Mouse (Mus musculus) heart, embryonic 13.5 days (tissue): ENCODE measurements around the gene Ndufs6. TPM values are rescaled to one million over a fixed set of nuclear protein-coding genes. Genes with fewer than 3 reads are reported as not detected.

ENCODE experiments used
- ATAC-seq: fragments of 200-750 bp; cut with Nextera tagmentation; 2 replicates; pipeline ENCODE4 v1.8.0; 2017; ENCODE audit warnings: moderate TSS enrichment; ENCODE audit not compliant: insufficient number of reproducible peaks, low FRiP score, low TSS enrichment; ENCODE audit errors: extremely low read depth
- H3K27ac ChIP-seq: fragments of 300-500 bp; sonication (generic); replicated peaks from 2 replicates; pipeline ENCODE4 v1.5.1; 2015; ENCODE audit warnings: moderate library complexity, mild to moderate bottlenecking, inconsistent platforms
- H3K27me3 ChIP-seq: fragments of 300-500 bp; sonication (generic); replicated peaks from 2 replicates; pipeline ENCODE4 v1.6.1; 2015; ENCODE audit warnings: mild to moderate bottlenecking, inconsistent platforms
- H3K36me3 ChIP-seq: fragments of 300-500 bp; sonication (generic); 2 replicates; pipeline ENCODE4 v1.6.1; 2015; ENCODE audit warnings: mild to moderate bottlenecking, inconsistent platforms
- H3K4me1 ChIP-seq: fragments of 300-500 bp; sonication (generic); 2 replicates; pipeline ENCODE4 v1.6.1; 2015; ENCODE audit warnings: inconsistent platforms
- H3K4me2 ChIP-seq: fragments of 300-500 bp; sonication (generic); 2 replicates; pipeline ENCODE4 v1.6.1; 2015; ENCODE audit warnings: inconsistent platforms, mild to moderate bottlenecking, moderate library complexity
- H3K4me3 ChIP-seq: fragments of 300-500 bp; sonication (generic); 2 replicates; pipeline ENCODE4 v1.5.1; 2015; ENCODE audit warnings: moderate library complexity, mild to moderate bottlenecking, inconsistent platforms
- H3K9ac ChIP-seq: fragments of 300-500 bp; sonication (generic); 2 replicates; pipeline ENCODE4 v1.6.1; 2015; ENCODE audit warnings: inconsistent platforms, mild to moderate bottlenecking, moderate library complexity
- H3K9me3 ChIP-seq: fragments of 300-500 bp; sonication (generic); 2 replicates; pipeline ENCODE4 v1.6.1; 2016; ENCODE audit warnings: inconsistent platforms
- WGBS: fragments of 180-500 bp; shearing (Covaris S2); methylation state at CpG from one replicate; pipeline ENCODE4 v1.1.7; 2015; ENCODE audit warnings: mixed read lengths; 5-methylcytosine and 5-hydroxymethylcytosine counted together
- polyA plus RNA-seq: library from polyadenylated mRNA; unstranded; fragments of >200 nt; fragmentation: Nextera tagmentation; extraction: Ambion mirVana; gene quantifications from 2 replicates; pipeline ENCODE4 v1.2.1, GENCODE M21; 2015

Ndufs6 gene
- polyA plus RNA-seq, 1 experiment from 2014 or later, result 642 TPM

DNA sequence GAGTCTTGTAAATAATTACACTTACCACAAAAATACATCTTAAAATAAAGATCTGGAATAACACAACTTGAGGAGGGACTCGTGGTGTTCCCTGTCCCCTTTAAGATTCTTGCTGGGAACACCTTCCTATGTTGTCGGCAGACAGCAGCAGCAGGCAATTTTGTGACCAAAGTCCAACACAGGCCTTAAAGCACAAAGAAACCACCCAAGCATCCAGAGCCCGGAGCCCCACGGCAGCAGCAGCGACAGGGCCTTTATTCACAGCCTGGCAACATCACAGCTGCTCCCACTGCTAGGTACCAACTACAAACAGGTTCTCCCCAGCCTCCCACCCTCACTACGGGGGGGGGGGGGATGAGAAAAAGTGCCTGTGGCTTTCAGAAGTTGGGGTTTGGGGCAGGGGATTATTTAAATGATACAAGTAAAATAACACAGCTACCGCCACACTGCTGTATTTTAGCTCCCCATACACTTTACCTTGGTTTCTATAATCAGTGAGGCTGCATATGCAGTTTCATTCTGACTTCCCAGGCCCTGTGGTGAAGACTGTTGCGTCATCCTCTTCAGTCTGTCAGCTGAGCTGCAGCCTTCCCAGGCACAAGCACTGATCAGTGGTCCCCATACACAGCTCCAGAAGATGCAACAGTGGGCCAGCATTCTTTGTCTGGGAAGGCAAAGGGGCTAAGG lies 22.8 kb downstream of the Ndufs6 start:
- Histone ChIP-seq H3K27ac (peak overlapping the region; percentile 73), H3K4me3 (no peak overlapping the region), H3K27me3 (peaks cover 35% of the 10 kb centered on the region), H3K4me1 (peaks cover 53% of the 10 kb centered on the region), H3K9ac (peak overlapping the region; percentile 44; the same call in 1 of the 2 replicates), H3K4me2 (no peak overlapping the region), H3K9me3 (no peaks in the 10 kb centered on the region), H3K36me3 (no peaks in the 10 kb centered on the region)
- ATAC-seq, result no peak
- WGBS, result 52% methylated on average over 8 of the region's 8 CpGs

DNA sequence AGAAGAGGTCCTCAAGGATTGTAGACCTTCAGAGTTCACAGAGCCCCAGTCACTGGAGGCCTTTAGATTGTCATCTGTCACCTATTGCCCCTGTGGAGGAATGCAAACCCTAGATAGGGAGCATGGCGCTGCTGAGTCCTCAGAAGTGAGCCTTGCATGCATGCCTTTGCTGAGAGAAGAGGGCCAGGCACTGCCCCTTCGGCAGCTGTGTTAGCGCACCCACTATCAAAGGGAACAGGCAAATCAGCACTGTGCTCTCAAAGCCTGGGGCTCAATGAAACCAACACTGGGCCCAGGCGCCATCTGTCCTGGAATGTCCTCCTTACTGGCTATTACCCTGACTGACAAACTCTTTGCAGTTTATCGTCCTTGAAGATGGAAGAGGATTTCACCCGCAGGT lies 23.6 kb downstream of the Ndufs6 start:
- WGBS, result 33% methylated on average over 6 of the region's 6 CpGs
- H3K4me2 ChIP-seq, result no peak overlapping the region
- peaks cover 57% of the 10 kb centered on the region for H3K4me1 ChIP-seq
- peak overlapping the region; percentile 73 for H3K27ac ChIP-seq
- H3K27me3 ChIP-seq, result peaks cover 31% of the 10 kb centered on the region
- H3K36me3 ChIP-seq, result no peaks in the 10 kb centered on the region
- 0 out of 2 replicates have a peak overlapping the region, but pooled peaks have one; percentile 3 for H3K9ac ChIP-seq
- H3K9me3 ChIP-seq, result no peaks in the 10 kb centered on the region
- no peak for ATAC-seq
- H3K4me3 ChIP-seq, result no peak overlapping the region

DNA sequence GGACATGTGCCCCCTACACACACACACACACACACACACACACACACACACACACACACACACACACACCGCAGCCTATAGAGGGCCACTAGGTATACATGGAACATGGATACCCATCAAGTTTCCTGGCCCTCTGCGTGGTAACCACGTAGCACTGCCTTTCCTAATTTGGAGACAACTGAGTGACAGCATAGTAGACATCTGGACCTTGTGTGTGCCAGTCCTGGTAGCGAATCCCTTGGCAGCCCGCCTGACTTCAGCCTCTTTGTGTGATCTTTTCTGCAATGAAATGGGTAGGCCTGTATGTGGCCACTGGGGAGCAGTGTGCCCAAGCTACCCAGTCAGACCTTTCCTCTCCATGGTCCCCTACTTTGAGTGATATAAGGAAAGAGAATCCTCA lies 29.0 kb downstream of the Ndufs6 start:
- no peaks in the 10 kb centered on the region for H3K36me3 ChIP-seq
- H3K9ac ChIP-seq, result peak overlapping the region; percentile 41; the same call in 1 of the 2 replicates
- peak overlapping the region; percentile 89 for H3K27ac ChIP-seq
- 0 out of 2 replicates have a peak, but pooled peaks cover 6% of the 10 kb centered on the region for H3K9me3 ChIP-seq
- H3K4me1 ChIP-seq, result peaks cover 52% of the 10 kb centered on the region
- peaks cover 10% of the 10 kb centered on the region; the same call in 1 of the 2 replicates for H3K27me3 ChIP-seq
- no peak overlapping the region for H3K4me3 ChIP-seq
- 61% methylated on average over 5 of the region's 5 CpGs for WGBS
- ATAC-seq, result no peak
- no peak overlapping the region for H3K4me2 ChIP-seq

DNA sequence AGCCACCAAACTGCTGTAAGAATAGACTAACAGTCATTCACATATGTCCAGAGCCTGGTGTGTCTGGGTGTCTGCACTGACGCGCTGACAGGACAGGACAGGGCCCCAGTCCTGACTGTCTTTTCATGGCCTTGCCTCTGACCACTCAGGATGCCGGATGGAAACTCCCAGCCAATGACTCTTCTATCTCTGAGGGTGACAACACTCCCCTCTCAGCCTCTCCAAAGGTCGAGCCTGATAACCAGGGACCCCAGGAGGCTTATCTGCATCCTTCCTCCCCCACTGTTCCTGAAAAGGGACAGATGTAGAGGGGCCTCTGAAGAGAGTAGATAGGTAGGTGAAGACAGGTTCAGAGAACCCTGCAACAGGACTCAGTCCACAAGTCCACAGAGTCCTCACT lies 29.6 kb downstream of the Ndufs6 start:
- Histone ChIP-seq H3K4me3 (no peak overlapping the region), H3K4me1 (peaks cover 46% of the 10 kb centered on the region), H3K4me2 (no peak overlapping the region; the same call in 1 of the 2 replicates), H3K36me3 (no peaks in the 10 kb centered on the region), H3K9ac (no peak overlapping the region), H3K27ac (peak overlapping the region; percentile 89), H3K9me3 (0 out of 2 replicates have a peak, but pooled peaks cover 6% of the 10 kb centered on the region), H3K27me3 (peaks cover 10% of the 10 kb centered on the region; the same call in 1 of the 2 replicates)
- 8% methylated on average over 4 of the region's 4 CpGs for WGBS
- peak; percentile 86 for ATAC-seq

DNA sequence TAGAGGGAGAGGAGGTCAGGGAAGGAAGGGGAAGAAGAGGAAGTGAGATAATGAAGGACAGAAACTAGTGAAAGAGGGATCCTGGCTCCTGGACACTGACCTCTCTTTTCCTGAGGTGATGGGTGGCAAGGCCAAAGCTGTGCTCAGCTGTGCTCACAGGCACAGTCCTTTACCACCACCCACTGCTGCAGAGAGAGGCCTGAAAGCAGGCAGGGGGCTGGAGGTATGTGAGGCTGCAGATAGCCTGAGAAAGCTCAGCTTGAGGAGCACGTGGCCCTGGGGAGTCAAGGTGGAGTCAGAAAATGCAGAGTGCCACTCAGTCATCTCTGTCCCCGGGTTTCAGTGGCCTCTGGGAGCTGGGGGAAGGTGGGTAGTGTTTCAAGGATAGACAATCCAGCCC lies 37.2 kb downstream of the Ndufs6 start:
- Histone ChIP-seq H3K36me3 (no peaks in the 10 kb centered on the region), H3K4me1 (peaks cover 39% of the 10 kb centered on the region), H3K9ac (peak overlapping the region; percentile 42; the same call in 1 of the 2 replicates), H3K27me3 (no peaks in the 10 kb centered on the region), H3K4me3 (no peak overlapping the region), H3K4me2 (no peak overlapping the region), H3K9me3 (0 out of 2 replicates have a peak, but pooled peaks cover 6% of the 10 kb centered on the region), H3K27ac (peak overlapping the region; percentile 83)
- 13% methylated on average over 2 of the region's 2 CpGs for WGBS
- ATAC-seq, result no peak; the same call in 1 of the 2 replicates

DNA sequence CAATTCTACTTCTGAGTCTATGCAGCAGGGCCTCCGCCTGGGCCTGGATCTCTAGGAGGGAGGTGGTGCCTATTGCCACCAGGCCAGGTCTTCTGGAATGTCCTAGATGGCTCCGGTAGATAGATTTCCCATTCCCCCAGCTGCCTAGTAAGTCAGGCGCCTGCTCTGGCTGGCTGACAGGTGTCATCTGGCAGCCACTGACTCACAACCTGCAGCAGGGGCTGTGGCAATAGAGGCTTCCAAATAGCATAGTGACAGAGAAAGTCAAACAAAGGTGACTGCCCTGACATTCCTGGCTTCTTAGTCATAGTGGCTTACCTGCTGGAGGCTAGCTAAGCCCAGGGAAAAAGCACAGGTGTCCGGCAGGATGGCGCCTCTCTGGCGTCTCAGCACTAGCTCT lies 38.1 kb downstream of the Ndufs6 start:
- Histone ChIP-seq H3K4me2 (no peak overlapping the region), H3K4me1 (peaks cover 39% of the 10 kb centered on the region)
- 70% methylated on average over 6 of the region's 6 CpGs for WGBS

DNA sequence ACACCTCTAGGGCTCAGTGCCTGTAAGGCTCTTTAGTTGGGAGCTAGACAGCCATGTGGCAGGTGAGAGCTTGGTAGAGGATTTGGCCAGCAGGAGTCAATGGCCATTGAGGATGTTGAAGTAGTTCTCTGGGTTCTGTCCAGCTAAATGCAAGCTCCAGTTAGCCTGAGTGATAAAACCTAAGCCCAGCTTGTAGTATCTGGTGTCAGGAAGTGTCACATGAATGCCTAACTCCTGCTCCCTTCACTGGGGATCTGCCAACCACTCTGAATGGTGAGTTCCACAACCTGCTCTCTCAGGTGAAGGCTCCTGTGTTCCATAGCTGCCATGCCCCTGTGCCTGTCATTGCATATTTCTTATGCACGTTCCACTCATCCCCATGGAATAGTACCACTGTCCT lies 44.8 kb downstream of the Ndufs6 start:
- no peak for ATAC-seq
- H3K4me3 ChIP-seq, result no peak overlapping the region
- no peak overlapping the region for H3K27ac ChIP-seq
- H3K4me1 ChIP-seq, result peaks cover 45% of the 10 kb centered on the region
- H3K9me3 ChIP-seq, result no peaks in the 10 kb centered on the region
- H3K27me3 ChIP-seq, result no peaks in the 10 kb centered on the region
- H3K36me3 ChIP-seq, result no peaks in the 10 kb centered on the region
- 68% methylated on average over 1 of the region's 1 CpGs for WGBS
- H3K9ac ChIP-seq, result no peak overlapping the region
- no peak overlapping the region for H3K4me2 ChIP-seq

More for the DNA sequence above, 38.1 kb downstream of the Ndufs6 start:
- ATAC-seq, result no peak
- H3K36me3 ChIP-seq, result no peaks in the 10 kb centered on the region
- H3K9me3 ChIP-seq, result 0 out of 2 replicates have a peak, but pooled peaks cover 6% of the 10 kb centered on the region
- no peaks in the 10 kb centered on the region for H3K27me3 ChIP-seq
- peak overlapping the region; percentile 59; the same call in 1 of the 2 replicates for H3K9ac ChIP-seq
- H3K4me3 ChIP-seq, result no peak overlapping the region
- H3K27ac ChIP-seq, result peak overlapping the region; percentile 83

DNA sequence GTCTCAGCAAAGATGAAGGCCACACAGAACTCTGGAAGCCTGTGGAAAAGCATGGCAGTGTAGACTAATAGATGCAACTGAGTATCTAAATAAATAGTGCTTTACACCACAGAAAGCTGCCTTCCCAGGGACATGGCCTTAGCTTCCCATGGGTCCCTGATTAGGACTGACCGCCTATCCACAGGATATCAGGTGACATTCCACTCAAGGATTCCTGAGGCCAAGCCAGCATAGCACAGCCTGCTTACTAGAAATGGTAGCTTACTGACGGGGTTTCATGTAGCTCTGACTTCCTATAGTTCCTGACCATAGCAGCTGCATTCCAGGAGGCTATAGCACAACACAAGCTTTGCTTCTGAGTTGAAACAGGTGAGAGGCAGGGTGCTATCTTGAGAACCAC lies 45.9 kb downstream of the Ndufs6 start:
- peaks cover 45% of the 10 kb centered on the region for H3K4me1 ChIP-seq
- H3K9ac ChIP-seq, result no peak overlapping the region
- ATAC-seq, result no peak
- H3K4me3 ChIP-seq, result no peak overlapping the region
- H3K27me3 ChIP-seq, result no peaks in the 10 kb centered on the region
- WGBS, result 31% methylated on average over 2 of the region's 2 CpGs
- H3K4me2 ChIP-seq, result no peak overlapping the region
- peak overlapping the region; percentile 48 for H3K27ac ChIP-seq
- H3K36me3 ChIP-seq, result no peaks in the 10 kb centered on the region
- H3K9me3 ChIP-seq, result no peaks in the 10 kb centered on the region

DNA sequence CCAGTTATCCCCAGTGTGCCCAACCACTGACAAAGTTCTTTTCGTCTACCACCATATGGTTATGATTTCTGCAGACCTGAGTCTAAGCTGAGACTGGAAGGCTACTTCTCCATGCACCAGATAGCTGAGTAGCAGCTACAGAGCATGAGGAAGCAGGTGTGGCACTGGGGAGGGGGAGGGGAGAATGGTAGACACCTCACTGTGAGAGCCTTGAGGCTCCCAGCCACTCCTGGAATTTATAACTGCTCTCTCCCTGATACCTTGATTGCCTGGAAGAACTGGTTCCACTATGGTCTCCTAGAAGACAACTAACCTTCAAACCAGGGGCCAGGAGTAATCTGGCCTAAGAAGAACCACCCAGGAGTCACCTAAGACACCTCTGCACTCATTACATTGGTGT lies 49.1 kb downstream of the Ndufs6 start:
- Histone ChIP-seq H3K9ac (no peak overlapping the region), H3K36me3 (no peaks in the 10 kb centered on the region), H3K4me3 (no peak overlapping the region), H3K27ac (no peak overlapping the region), H3K4me2 (no peak overlapping the region), H3K4me1 (peaks cover 74% of the 10 kb centered on the region), H3K9me3 (no peaks in the 10 kb centered on the region), H3K27me3 (peaks cover 11% of the 10 kb centered on the region)
- 86% methylated on average over 1 of the region's 1 CpGs for WGBS
- no peak for ATAC-seq

DNA sequence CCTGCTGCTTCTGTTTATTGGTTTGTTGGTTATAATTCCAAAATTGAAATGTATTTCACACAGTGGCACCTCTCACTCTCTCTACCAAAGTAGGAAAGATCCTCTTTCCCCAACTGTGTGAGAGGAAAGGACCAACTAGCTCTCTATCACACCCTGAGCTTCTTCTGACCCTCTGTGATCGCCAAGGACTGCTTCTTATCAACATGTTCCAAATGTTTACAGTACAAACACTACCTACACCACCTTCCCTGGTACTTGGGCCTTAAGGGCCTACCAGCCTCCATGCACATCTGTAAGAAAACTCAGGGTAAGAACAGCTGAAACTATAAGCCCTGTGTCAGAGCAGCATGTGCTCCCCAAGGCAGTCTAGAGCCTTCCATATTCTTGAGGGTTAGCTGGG lies 50.5 kb downstream of the Ndufs6 start:
- 6% methylated on average over 1 of the region's 1 CpGs for WGBS
- no peaks in the 10 kb centered on the region for H3K36me3 ChIP-seq
- peaks cover 25% of the 10 kb centered on the region for H3K27me3 ChIP-seq
- no peak overlapping the region for H3K4me3 ChIP-seq
- ATAC-seq, result no peak
- peak overlapping the region; percentile 89 for H3K27ac ChIP-seq
- H3K4me2 ChIP-seq, result no peak overlapping the region
- no peaks in the 10 kb centered on the region for H3K9me3 ChIP-seq
- peaks cover 74% of the 10 kb centered on the region for H3K4me1 ChIP-seq
- no peak overlapping the region for H3K9ac ChIP-seq

DNA sequence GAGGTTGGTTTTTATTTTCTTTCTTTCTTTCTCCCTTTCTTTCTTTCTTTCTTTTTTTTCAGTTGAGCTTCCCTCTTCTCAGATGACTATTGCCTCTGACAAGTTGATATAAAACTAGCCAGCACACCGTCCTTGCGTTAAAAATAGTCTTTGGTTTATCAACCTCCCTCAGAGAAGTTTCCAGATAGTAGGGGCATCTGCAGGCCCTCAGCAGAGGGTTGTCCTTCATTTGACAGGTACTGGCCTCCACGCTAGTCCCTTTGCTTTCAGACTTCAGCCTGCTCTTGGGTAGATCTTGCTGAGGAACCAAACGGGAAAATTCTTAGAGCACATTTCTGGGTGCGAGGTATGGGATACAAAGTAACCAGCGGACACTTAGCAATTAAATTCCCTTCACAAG lies 51.0 kb downstream of the Ndufs6 start:
- Histone ChIP-seq H3K4me1 (peaks cover 74% of the 10 kb centered on the region), H3K9me3 (no peaks in the 10 kb centered on the region), H3K36me3 (no peaks in the 10 kb centered on the region), H3K9ac (peak overlapping the region; percentile 9; the same call in 1 of the 2 replicates), H3K4me3 (no peak overlapping the region), H3K4me2 (no peak overlapping the region), H3K27ac (peak overlapping the region; percentile 89), H3K27me3 (peaks cover 29% of the 10 kb centered on the region)
- 35% methylated on average over 6 of the region's 6 CpGs for WGBS
- ATAC-seq, result no peak

DNA sequence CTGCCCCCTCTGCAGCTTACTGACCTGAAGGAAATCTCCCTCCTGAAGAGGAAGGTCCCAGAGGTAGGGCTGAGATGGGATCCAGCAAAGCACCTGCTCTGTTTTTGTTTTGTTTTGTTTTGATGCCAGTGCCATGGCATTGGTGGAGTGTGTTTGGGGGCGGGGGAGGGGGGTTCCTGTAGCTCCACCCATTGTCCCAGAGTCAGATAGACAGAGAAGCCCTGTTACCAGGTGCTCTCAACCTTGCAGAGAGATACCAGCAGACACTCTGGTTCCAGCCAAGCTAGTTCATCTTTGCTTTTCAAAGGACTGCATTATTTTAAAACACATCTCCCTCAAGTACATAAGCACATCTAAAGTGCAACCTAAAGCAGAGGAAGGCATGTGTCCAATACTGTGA lies 54.8 kb downstream of the Ndufs6 start:
- Histone ChIP-seq H3K36me3 (peaks cover 10% of the 10 kb centered on the region; the same call in 1 of the 2 replicates), H3K4me2 (no peak overlapping the region), H3K27ac (no peak overlapping the region; the same call in 1 of the 2 replicates), H3K27me3 (peaks cover 67% of the 10 kb centered on the region), H3K4me3 (no peak overlapping the region), H3K9me3 (no peaks in the 10 kb centered on the region), H3K4me1 (peaks cover 96% of the 10 kb centered on the region), H3K9ac (no peak overlapping the region)
- 33% methylated on average over 1 of the region's 1 CpGs for WGBS
- no peak for ATAC-seq
